Mouse (Mus musculus) adrenal gland, adult 2 months (tissue): ENCODE data around the gene Klrg2. TPM values are rescaled to one million over a fixed set of nuclear protein-coding genes. Genes with fewer than 3 reads are reported as not detected.

Source experiments
- DNase-seq: peaks from one replicate; pipeline ENCODE4 v3.0.0; 2021
- polyA plus RNA-seq: library from polyadenylated mRNA; depleted of rRNA; stranded (reverse); fragments of >200 nt; gene quantifications from 2 replicates; pipeline ENCODE4 v1.2.3, GENCODE M21; 2012; rRNA removed
- total RNA-seq, 2 experiments: library from RNA; stranded (reverse); gene quantifications; 2 replicates each; pipeline ENCODE4 v1.2.3; 2021

Gene Klrg2
- total and polyA plus RNA-seq, 3 experiments = 3.6 to 6.5 (median 6.4) TPM

DNA sequence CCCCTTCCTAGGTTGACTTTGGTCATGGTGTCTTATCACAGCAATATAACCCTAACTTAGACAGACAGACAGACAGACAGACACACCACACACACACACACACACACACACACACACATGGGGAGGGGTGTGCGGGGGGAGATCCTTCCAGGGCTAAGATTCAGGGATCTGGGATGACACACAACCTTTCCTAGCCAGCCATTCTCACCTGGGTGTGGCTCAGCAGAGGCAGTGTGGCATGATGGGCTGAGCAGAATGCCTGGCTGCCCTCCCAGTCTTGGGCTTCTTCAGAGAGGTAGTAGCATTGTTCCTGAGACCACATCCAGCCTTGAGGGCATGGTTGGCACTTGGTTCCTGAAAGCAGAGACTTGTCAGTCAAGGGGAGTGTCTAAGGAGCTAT, 7.5 kb downstream of the Klrg2 start:
- DNase-seq = no peak

DNA sequence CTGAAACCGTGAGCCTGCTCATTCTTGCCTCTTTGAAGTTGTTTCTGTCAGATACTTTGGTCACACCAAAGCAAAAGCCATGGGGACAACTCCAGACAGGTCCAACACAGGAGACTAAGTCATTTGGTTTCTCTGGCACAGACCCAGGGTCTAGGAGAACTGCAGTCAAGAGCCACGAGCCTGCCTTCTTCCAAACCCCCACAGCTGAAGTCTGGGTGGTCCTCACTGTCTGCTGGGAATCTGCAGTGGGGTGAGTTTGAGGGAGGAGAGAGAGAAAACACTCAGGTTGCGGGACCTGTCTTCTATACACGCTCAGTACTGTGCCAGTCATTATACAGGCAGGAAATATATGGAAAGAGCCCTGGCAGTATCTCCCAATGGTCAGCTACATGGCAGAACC, 9.6 kb downstream of the Klrg2 start:
- no peak for DNase-seq

DNA sequence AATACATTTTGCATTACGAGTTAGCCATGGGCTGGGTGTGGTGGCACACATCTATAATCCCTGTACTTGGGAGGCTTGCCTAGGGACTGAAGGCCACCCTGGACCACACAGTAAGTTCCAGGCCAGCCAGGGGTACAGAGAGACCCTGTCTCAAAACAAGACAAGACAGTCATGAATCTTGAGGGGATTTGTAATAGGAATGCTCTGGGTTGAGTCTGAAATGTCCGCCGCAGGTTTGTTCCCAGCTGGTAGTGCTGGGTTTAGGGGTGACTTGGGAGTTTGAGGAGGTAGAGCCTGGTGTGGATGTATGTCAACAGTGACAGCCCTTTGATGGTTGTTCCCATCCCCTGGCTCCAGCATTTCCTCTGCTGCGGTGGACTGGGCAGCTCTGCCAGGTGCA, 10.0 kb downstream of the Klrg2 start:
- no peak for DNase-seq

DNA sequence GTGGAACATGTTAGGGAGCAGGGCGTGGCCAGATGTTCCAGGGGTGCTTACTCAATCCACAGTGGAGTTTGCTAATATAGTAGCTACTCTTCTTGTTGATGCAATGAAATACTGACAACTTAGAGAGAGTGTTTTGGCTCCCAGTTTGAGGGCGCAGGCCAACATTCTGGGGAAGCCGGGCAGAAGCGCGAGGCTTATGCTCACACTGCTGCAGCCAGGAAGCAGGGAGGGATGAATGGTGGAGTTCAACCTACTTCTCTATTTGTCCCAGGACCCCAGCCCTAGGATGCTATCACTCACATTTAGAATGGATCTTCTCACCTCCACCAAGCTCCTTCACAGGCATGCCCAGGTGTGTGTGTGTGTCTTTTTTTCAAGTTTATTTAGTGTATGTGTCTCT, 11.0 kb downstream of the Klrg2 start:
- no peak for DNase-seq

DNA sequence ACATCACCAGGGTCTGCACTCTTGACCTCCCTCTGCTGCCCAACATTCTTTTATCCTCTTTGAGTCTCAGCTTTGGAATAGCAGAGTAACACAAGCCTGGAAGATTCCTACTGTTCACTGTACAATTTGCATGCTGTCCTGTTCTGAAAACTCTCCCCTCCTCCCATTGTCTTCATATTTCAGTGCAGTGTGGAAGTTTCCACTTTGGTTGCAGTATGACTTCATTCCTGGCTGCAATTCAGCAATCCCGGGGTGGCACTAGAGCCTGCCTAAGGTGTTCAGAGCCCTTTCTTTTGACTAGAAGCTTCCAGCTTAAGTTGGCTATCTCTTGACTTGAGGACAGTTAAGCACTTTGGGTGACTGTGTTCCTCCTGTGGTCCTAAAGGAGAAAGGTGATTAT, 12.6 kb downstream of the Klrg2 start:
- DNase-seq = peak; percentile 38

DNA sequence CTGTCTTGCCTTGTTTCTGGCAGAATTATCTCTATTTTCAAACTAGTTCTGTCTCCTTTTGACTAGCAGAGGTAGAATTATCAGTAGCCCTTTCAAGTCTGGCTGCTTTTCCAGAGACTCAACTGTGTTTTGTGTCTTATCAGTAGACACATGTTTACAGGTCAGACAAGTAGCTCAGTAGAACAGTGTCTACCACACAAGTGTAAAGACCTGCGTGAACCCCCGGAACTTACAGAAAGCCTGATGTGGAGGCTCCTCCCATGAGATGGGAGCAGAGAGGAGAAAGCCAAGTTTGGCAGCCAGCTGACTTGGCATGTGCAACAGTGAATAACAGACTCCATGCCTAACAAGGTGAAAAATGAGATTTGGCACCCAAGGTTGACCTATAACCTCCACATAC, 13.6 kb downstream of the Klrg2 start:
- DNase-seq = no peak

DNA sequence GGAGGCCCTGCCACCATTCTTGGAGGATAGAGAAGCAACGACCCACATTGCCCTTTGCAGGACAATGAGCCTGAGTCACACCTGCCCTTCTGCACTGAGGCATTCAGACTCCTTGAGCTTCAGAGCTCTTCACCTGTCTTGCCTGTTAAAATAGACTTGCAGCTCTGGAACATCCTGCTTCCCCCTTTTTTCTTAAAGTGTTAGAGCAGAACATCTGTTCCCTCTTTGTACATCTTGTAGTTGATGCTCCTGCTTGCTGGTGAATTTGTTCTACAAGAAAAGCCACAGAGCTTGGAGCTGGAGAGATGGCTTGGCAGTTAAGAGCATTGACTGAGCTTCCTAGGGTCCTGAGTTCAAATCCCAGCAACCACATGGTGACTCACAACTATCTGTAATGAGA, 14.6 kb downstream of the Klrg2 start:
- DNase-seq = no peak

DNA sequence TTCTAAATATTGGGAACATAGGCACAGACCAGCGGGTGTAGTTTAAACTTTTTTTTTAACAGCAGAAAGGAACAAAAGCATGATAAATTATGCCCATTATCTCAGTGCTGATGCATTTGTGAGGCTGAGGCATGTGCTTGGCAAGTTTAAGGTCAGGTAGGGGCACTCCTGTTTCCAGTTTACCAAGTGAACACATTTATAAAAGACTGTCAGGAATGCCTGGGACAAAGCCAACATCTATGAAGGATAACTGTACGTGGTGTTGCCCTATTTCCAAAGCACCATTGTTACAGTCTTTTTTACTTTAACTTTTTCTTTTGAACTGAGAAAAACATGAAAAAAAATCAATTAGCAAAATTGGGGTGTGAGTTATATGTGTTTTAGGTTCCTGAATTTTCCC, 27.1 kb downstream of the Klrg2 start:
- DNase-seq = no peak

DNA sequence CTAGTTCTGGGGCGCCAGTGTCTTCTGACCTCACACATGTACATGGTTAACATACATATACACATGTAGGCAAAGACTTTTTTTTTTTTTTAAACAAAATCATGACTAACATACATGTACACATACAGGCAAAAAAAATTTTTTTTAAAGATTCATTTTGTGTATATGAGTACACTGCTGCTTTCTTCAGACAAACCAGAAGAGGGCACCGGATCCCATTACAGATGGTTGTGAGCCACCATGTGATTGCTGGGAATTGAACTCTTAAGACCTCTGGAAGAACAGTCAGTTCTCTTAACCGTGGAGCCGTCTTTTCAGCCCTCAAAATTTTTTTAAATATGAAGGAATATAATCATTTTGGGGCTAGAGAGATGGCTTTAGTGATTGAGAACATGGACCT, 39.6 kb downstream of the Klrg2 start:
- DNase-seq = no peak

DNA sequence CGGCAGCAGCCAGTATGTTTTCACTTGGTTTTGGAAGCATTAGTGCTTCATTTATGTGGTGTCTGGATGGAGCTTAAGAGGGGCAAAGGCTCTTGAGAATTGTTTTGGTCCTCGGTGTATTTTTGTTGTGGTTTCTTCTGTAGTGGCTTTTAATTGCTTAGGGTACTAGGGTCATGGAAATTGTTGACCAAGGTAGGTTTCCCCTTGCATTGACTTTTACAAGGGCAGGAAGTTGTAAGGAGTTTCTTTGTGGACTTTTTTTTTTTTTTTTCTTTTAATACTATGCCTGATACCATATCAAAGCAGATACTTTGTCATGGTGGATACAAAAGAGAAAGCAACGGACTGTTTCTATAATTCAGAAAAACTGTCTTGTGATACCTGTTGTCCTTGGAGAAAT, 55.3 kb downstream of the Klrg2 start:
- no peak for DNase-seq

DNA sequence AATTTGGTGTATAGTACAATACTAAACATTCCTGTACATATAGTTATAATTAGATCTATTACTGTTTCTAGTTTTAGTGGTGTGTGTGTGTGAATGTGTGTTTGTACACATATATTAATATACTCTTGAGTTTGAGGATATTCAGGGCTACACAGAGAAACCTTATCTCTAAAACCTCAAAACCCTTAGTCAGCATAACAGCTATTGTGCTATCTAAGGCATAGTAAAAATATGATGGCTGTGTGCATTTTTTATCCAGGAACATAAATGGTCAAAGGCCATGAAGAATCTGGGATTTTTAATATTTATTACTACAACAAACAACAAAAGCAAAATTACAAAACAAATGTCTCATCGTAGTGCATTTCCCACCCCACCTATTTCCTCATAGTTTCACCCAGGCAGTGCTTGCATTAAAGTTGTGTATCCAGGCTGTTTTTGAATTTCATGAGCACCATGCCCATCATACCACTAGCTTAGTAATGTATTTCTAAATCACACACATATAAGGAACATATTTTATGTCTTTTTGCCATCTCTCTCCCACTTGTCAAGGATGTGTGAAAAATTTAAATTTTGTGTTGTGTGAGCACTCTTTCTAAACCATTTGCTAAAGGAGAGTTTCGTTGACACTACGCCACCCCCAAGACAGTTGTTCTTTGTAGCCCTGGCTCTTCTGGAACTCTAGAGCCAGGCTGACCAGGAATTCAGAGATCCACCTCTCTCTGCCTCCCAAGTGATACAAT, 56.8 kb downstream of the Klrg2 start:
- DNase-seq = no peak

DNA sequence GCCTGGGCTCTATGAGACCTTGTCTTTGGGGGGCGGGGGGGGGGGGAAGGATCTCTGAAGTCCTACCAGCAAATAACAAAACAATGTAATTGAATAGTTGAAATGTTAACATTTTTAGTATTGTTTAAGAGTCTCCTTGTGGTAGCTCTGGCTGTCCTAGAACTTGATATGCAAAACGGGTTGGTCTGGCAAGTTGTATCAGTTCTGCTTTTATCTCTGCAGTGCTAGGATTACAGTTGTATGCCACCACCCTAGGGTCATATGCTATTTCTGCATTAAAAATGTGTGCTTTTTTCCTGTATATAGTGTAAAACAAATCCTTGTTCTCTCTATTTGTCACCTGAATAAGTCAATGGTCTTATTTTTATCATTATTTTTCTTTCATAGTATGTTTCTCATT, 60.9 kb downstream of the Klrg2 start:
- DNase-seq = no peak

Other genes with a start within 250 kb of the Klrg2 start
- gene Ubn2, start 203.3 kb downstream of the Klrg2 start, total RNA-seq = 10 to 100 TPM; 19.4 to 35.4 TPM
- 2.9 and 3.6 TPM in 2 replicates for gene Ubn2, start 203.3 kb downstream of the Klrg2 start, polyA plus RNA-seq
- 100 to 1,000 TPM in 1 of 2 experiments, 10 to 100 TPM in 1; 82.5 to 132 TPM for gene Fmc1, start 103.7 kb downstream of the Klrg2 start, total RNA-seq
- gene Fmc1, start 103.7 kb downstream of the Klrg2 start, polyA plus RNA-seq = 564 and 655 TPM in 2 replicates
- 100 to 1,000 TPM; 121 to 164 TPM for gene Luc7l2, start 85.9 kb downstream of the Klrg2 start, total RNA-seq
- gene Luc7l2, start 85.9 kb downstream of the Klrg2 start, polyA plus RNA-seq = 34.1 and 34.9 TPM in 2 replicates
- gene Clec2l, start 25.8 kb upstream of the Klrg2 start, total RNA-seq = 1 to 10 TPM; 1.6 to 3.4 TPM
- gene Clec2l, start 25.8 kb upstream of the Klrg2 start, polyA plus RNA-seq = 4.3 and 6.4 TPM in 2 replicates
- gene Tbxas1, start 238.2 kb upstream of the Klrg2 start, total RNA-seq = 1 to 10 TPM; 7.5 to 8.5 TPM
- gene Tbxas1, start 238.2 kb upstream of the Klrg2 start, polyA plus RNA-seq = 3.3 and 4.0 TPM in 2 replicates
- gene Hipk2, start 238.9 kb upstream of the Klrg2 start, total RNA-seq = 100 to 1,000 TPM in 1 of 2 experiments, 10 to 100 TPM in 1; 98.6 to 163 TPM
- 85.1 and 97.1 TPM in 2 replicates for gene Hipk2, start 238.9 kb upstream of the Klrg2 start, polyA plus RNA-seq